Mouse (Mus musculus) mouse trophoblast stem cell (cell line): Measurements from ENCODE around the gene Gclm.
"Not testable (repeated sequence)": the region's sequence is repeated elsewhere in the genome, so short reads cannot be mapped to it uniquely, and the experiment has no call there.

Source experiments
- in situ Hi-C, 2 experiments: fragments of 300-500 bp; cut with MseI, MboI; formaldehyde crosslinking; loops; 2 replicates in 1 of 2; 3 replicates in 1 of 2; pipeline ENCODE4 v1.15.1; 2025

Gene Gclm

GRCm38 (mm10) chr3:122235772-122236171, 9.6 kb upstream of the Gclm start:
- in situ Hi-C loops: no loop called here

- in situ Hi-C loops: no loop called here
Observed at GRCm38 (mm10) chr3:122242876-122243275, 2.5 kb upstream of the Gclm start.

- in situ Hi-C loops: no loop called here
Observed at GRCm38 (mm10) chr3:122243416-122244167, 1.8 kb upstream of the Gclm start.

- in situ Hi-C loops: no loop called here
Observed at GRCm38 (mm10) chr3:122244759-122245158, 598 bp upstream of the Gclm start.

GRCm38 (mm10) chr3:122245878-122246332, 548 bp downstream of the Gclm start:
- in situ Hi-C loops: no loop called here

- in situ Hi-C loops: no loop called here
Observed at GRCm38 (mm10) chr3:122246406-122246805, 1.0 kb downstream of the Gclm start.

GRCm38 (mm10) chr3:122246986-122247767, 1.8 kb downstream of the Gclm start:
- in situ Hi-C loops: no loop called here

- in situ Hi-C loops: no loop called here
Observed at GRCm38 (mm10) chr3:122247768-122248100, 2.4 kb downstream of the Gclm start.

GRCm38 (mm10) chr3:122252466-122253253, 7.3 kb downstream of the Gclm start:
- in situ Hi-C loops: no loop called here

GRCm38 (mm10) chr3:122254050-122254449, 8.7 kb downstream of the Gclm start:
- in situ Hi-C loops: not testable (repeated sequence)

- in situ Hi-C loops: loop anchor here in 1 of 2 experiments (10.0 kb wide), 1 partner anchor 75 kb away; no protein-coding TSS in a partner anchor
Observed at GRCm38 (mm10) chr3:122269986-122270385, 24.6 kb downstream of the Gclm start.

GRCm38 (mm10) chr3:122272565-122272964, 27.2 kb downstream of the Gclm start:
- in situ Hi-C loops: not testable (repeated sequence)

GRCm38 (mm10) chr3:122273407-122274240, 28.3 kb downstream of the Gclm start:
- in situ Hi-C loops: no loop called here

GRCm38 (mm10) chr3:122274241-122275024, 29.1 kb downstream of the Gclm start, which contains the start of gene Dnttip2:
TSS of gene Dnttip2 (plus strand) at chr3:122274388.
- in situ Hi-C loops: no loop called here

GRCm38 (mm10) chr3:122275111-122275510, 29.8 kb downstream of the Gclm start:
- in situ Hi-C loops: no loop called here

- in situ Hi-C loops: no loop called here
Observed at GRCm38 (mm10) chr3:122287195-122287594, 41.8 kb downstream of the Gclm start.

GRCm38 (mm10) chr3:122288613-122289195, 43.3 kb downstream of the Gclm start:
- in situ Hi-C loops: no loop called here

GRCm38 (mm10) chr3:122289344-122289743, 44.0 kb downstream of the Gclm start:
- in situ Hi-C loops: not testable (repeated sequence)

- in situ Hi-C loops: loop anchor here (10.0 kb wide), 1 partner anchor 344 kb away; no protein-coding TSS in a partner anchor
Observed at GRCm38 (mm10) chr3:122290696-122291095, 45.3 kb downstream of the Gclm start.

GRCm38 (mm10) chr3:122291828-122292227, 46.5 kb downstream of the Gclm start:
- in situ Hi-C loops: loop anchor here (10.0 kb wide), 1 partner anchor 343 kb away; no protein-coding TSS in a partner anchor
